Mouse (Mus musculus) testis, postnatal 14 days (tissue): ENCODE results near the gene Pi4ka.
A peak's percentile ranks its signal among the peaks of the same experiment; 100 is the strongest.
"Not testable (repeated sequence)": the region's sequence is repeated elsewhere in the genome, so short reads cannot be mapped to it uniquely, and the experiment has no call there.

Source experiments
- DNase-seq: peaks from one replicate; pipeline ENCODE4 v3.0.0; 2021; ENCODE audit warnings: low spot score

Pi4ka gene

DNA sequence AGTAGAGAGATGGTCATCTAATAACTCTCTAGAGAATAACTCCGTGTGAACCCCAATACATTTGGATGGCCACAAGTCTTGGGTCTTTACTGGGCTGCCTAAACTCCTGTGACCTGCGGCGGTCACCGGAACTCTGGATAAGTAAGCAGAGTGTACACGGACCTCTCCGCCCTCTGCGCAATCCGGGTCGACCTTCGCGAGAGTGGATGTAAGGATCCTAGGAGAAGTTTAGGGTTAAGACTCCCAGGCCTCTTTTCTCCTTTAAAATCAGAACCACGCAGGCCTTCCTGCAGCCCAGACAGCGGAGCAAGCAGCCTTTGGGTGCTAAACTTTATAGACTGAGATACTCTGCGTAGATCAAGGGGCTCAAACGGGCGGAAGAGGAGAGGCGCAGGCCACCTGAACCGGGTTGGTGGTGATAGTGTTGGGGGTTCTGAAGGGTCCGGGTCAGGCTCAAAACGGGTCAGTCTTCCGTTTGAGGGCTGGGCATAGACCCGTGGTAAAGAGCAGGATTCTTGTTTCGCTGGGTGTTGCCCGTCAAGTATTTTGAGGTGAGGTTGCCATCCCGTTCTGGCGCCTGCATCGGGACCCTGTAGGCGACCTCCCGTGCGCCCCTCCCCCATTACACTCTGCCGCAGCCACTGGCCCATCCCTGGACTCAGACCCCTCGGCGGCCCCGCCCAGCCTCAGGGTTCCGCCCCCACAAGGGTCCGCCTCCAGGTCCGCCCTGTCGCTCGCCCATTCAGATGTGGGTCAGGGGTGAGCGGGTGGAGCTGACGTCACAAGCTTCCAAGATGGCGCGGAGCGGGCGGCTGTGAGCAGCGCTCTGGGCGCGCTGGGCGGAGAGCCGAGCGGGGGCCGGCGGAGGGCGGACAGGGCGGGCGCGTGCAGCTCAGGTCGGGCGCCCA is 173.1 kb downstream of the Pi4ka start, which contains the start of gene Hic2:
Hic2 (plus strand) TSS at position 779 of the 908 bp plus-strand sequence.
- peak; percentile 97 for DNase-seq

- not testable (repeated sequence) for DNase-seq
These were observed 174.6 kb downstream of the Pi4ka start for GRCm38 (mm10) chr16:17231523-17231922.
